Mouse (Mus musculus): ENCODE measurements around the gene Hs3st3b1. TPM values are rescaled to one million over a fixed set of nuclear protein-coding genes. Genes with fewer than 3 reads are reported as not detected.

Hs3st3b1 gene
- polyA plus RNA-seq (2014; fragmentation: Nextera tagmentation; extraction: Ambion mirVana) = 11.1 and 11.4 TPM in 2 replicates

DNA sequence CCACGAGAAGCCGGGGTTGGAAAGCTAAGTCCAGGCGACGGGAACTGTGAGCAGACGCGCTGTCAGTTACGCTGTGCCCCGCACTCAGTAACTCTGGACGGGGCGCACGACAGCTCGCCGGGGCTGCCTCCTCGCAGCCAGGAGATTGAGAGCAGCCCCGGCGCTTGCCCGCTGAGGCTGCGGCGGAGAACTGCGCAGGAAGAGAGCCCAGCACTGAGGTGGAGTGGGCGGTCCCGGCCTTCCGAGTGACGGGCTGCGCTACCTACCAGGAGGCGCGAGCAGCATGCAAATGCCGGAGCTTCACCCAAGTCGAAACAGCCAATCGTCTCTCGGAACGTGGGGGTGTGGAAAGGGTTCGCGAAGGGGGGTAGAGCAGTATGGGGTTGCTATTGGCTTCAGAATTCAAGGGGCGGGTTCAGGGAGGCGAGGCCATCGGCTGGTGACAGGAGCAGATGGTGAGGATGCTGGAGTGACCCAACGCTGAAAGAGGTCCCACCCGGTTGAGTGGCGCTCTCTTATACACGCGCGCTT, at the start of gene Hs3st3b1:
Hs3st3b1 (minus strand) TSS at position 200 of the 531 bp plus-strand sequence.
- peak within 1 kb of the TSS; percentile 59; the same call in 1 of the 2 replicates for H3K27ac ChIP-seq (ENCODE audit: low read length)
- 0 out of 2 replicates have a peak, but pooled peaks cover 19% of the 10 kb centered on the region for H3K27me3 ChIP-seq (ENCODE audit: control insufficient read depth, insufficient read depth, low read length)
- H3K4me3 ChIP-seq (ENCODE audit: low read depth, low read length) = peak within 1 kb of the TSS; percentile 62
- peak; percentile 91 for ATAC-seq (ENCODE audit: insufficient number of reproducible peaks, insufficient read depth, low FRiP score, low read depth)
- peaks cover 20% of the 10 kb centered on the region; the same call in 1 of the 2 replicates for H3K4me1 ChIP-seq (ENCODE audit: control insufficient read depth, insufficient read depth, low read length)
- no peaks in the 10 kb centered on the region for H3K36me3 ChIP-seq (ENCODE audit: control insufficient read depth, insufficient read depth, low read length)
- peak within 1 kb of the TSS; percentile 68 for H3K9ac ChIP-seq (replicated peaks; ENCODE audit: low read depth, low read length)
- WGBS = 0% methylated on average over 43 of the region's 43 CpGs
- peak within 1 kb of the TSS; percentile 67 for H3K4me2 ChIP-seq (replicated peaks; ENCODE audit: low read depth, low read length)
- H3K9me3 ChIP-seq (ENCODE audit: control insufficient read depth, low read depth, low read length) = no peaks in the 10 kb centered on the region

DNA sequence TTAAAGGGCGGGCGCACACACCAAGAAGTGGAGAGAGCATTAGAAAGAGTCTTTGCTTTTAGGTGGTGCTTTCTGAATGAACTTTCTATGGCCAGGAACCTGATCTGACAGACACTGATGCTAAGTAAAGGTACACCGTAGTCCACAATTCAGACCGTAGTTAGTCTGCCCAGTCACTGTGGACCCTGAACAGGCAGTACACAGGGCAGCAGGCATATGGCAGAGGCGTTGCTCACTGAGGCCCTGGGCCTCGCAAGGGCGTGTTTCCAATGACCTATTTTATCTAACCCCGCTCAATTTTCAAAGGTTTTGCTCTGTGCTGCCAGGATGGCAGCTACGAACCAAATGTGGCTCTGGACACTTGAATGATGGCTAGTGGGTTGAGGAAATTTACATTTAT, 49.4 kb upstream of the Hs3st3b1 start:
- H3K27me3 ChIP-seq (ENCODE audit: control insufficient read depth, insufficient read depth, low read length) = 0 out of 2 replicates have a peak, but pooled peaks cover 3% of the 10 kb centered on the region
- peaks cover 26% of the 10 kb centered on the region for H3K4me1 ChIP-seq (ENCODE audit: control insufficient read depth, insufficient read depth, low read length)
- ATAC-seq (ENCODE audit: insufficient number of reproducible peaks, insufficient read depth, low FRiP score, low read depth) = no peak
- no peak overlapping the region for H3K4me2 ChIP-seq (replicated peaks; ENCODE audit: low read depth, low read length)
- H3K9me3 ChIP-seq (ENCODE audit: control insufficient read depth, low read depth, low read length) = no peaks in the 10 kb centered on the region
- H3K36me3 ChIP-seq (ENCODE audit: control insufficient read depth, insufficient read depth, low read length) = no peaks in the 10 kb centered on the region
- no peak overlapping the region for H3K9ac ChIP-seq (replicated peaks; ENCODE audit: low read depth, low read length)
- H3K27ac ChIP-seq (ENCODE audit: low read length) = no peak overlapping the region
- H3K4me3 ChIP-seq (ENCODE audit: low read depth, low read length) = no peak overlapping the region
- WGBS = 93% methylated on average over 9 of the region's 9 CpGs

DNA sequence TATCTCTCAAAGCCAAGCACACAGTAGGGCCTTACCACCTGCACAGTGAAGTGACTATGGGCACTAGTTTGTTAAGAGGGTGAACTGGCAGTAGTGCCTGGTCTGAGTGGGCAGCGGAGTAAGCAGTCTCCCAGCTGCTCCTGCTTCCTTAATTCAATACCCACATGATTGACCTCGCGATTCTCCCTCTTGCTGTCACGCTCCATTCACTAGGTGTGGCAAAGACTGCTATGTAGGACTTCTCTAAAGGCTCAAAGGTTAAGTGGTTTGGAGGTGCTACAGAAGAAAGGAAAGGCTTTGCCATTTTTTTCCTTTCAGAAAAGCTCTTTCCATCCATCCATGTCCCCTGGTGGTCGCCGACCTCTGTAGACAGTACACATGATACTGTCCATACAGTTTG, 48.7 kb upstream of the Hs3st3b1 start:
- no peak for ATAC-seq (ENCODE audit: insufficient number of reproducible peaks, insufficient read depth, low FRiP score, low read depth)
- 86% methylated on average over 6 of the region's 6 CpGs for WGBS
- Histone ChIP-seq H3K4me3 (ENCODE audit: low read depth, low read length) (no peak overlapping the region), H3K9ac (replicated peaks; ENCODE audit: low read depth, low read length) (no peak overlapping the region), H3K27ac (ENCODE audit: low read length) (no peak overlapping the region), H3K4me2 (replicated peaks; ENCODE audit: low read depth, low read length) (no peak overlapping the region), H3K27me3 (ENCODE audit: control insufficient read depth, insufficient read depth, low read length) (0 out of 2 replicates have a peak, but pooled peaks cover 3% of the 10 kb centered on the region), H3K36me3 (ENCODE audit: control insufficient read depth, insufficient read depth, low read length) (no peaks in the 10 kb centered on the region), H3K4me1 (ENCODE audit: control insufficient read depth, insufficient read depth, low read length) (peaks cover 31% of the 10 kb centered on the region), H3K9me3 (ENCODE audit: control insufficient read depth, low read depth, low read length) (no peaks in the 10 kb centered on the region)

DNA sequence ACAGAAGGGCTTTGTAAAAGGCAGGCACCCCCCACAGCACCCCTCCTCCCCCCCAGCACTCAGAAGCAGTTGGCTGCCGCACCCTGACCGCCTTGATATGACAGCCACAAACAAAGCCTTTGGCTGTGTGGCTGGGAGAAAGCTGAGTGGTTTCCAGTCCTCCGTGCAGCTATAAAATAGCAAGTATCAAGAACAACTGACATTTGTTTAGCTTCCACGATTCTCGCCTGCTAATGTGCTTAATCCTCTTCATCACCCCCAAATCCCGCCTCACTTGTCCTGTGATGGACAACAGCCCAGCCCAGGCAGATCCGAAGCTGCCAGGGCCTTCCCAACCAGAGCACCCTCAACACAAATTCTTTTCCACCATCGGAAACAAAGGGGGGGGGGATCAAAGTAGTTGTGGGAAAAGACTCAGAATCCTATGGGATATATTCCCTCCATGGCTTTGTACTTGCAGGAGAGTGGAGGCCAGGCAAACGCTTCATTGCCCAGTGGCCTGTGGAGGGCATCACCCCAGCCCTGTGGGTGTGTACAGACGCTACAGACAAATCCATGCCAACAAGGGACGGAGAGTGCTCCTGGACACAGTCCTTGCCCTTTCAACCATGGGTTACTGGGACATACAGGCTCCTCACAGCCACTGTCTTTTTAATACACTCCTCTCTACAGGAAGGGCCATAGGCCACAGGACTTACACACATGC, 47.3 kb upstream of the Hs3st3b1 start:
- Histone ChIP-seq H3K4me2 (replicated peaks; ENCODE audit: low read depth, low read length) (no peak overlapping the region), H3K27me3 (ENCODE audit: control insufficient read depth, insufficient read depth, low read length) (no peaks in the 10 kb centered on the region), H3K9me3 (ENCODE audit: control insufficient read depth, low read depth, low read length) (no peaks in the 10 kb centered on the region), H3K36me3 (ENCODE audit: control insufficient read depth, insufficient read depth, low read length) (no peaks in the 10 kb centered on the region), H3K4me3 (ENCODE audit: low read depth, low read length) (no peak overlapping the region), H3K4me1 (ENCODE audit: control insufficient read depth, insufficient read depth, low read length) (peaks cover 34% of the 10 kb centered on the region), H3K9ac (replicated peaks; ENCODE audit: low read depth, low read length) (no peak overlapping the region), H3K27ac (ENCODE audit: low read length) (peak overlapping the region; percentile 33; the same call in 1 of the 2 replicates)
- ATAC-seq (ENCODE audit: insufficient number of reproducible peaks, insufficient read depth, low FRiP score, low read depth) = no peak
- WGBS = 33% methylated on average over 11 of the region's 11 CpGs

DNA sequence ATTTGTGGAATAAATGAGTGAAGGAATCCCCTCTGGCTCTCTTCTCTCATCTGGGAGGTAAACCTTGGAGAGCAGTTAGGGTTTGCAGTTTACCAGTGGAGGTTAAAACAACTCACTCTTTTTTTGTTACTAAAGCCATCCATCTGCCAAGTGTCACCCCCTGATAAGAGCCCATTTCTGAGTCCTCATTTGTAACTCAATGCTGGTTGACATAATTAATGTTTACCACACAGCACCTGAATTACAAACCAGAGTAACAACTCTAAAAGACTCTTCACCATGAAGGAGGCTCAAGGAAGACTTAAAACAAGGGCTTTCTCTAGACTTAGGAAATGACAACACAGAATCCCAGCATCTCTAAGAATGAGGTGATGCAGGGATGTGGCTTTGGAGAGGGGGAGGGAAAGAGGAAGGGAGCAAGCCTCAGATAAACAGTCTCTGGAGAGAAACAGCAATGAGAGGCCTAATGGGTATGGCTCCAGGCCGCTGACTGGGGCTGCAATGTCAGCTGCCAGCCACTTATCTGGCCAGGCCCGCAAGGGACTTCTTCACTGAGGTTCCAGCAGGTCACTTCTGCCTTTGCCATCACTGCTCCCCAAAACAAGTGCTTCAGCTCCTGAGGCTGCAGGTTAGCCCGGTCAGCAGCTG, 46.4 kb upstream of the Hs3st3b1 start:
- Histone ChIP-seq H3K27ac (ENCODE audit: low read length) (peak overlapping the region; percentile 33; the same call in 1 of the 2 replicates), H3K4me2 (replicated peaks; ENCODE audit: low read depth, low read length) (no peak overlapping the region), H3K4me1 (ENCODE audit: control insufficient read depth, insufficient read depth, low read length) (peaks cover 34% of the 10 kb centered on the region), H3K9ac (replicated peaks; ENCODE audit: low read depth, low read length) (no peak overlapping the region), H3K27me3 (ENCODE audit: control insufficient read depth, insufficient read depth, low read length) (no peaks in the 10 kb centered on the region), H3K4me3 (ENCODE audit: low read depth, low read length) (no peak overlapping the region), H3K36me3 (ENCODE audit: control insufficient read depth, insufficient read depth, low read length) (peaks cover 3% of the 10 kb centered on the region; the same call in 1 of the 2 replicates), H3K9me3 (ENCODE audit: control insufficient read depth, low read depth, low read length) (no peaks in the 10 kb centered on the region)
- ATAC-seq (ENCODE audit: insufficient number of reproducible peaks, insufficient read depth, low FRiP score, low read depth) = no peak
- WGBS = 29% methylated on average over 3 of the region's 3 CpGs

DNA sequence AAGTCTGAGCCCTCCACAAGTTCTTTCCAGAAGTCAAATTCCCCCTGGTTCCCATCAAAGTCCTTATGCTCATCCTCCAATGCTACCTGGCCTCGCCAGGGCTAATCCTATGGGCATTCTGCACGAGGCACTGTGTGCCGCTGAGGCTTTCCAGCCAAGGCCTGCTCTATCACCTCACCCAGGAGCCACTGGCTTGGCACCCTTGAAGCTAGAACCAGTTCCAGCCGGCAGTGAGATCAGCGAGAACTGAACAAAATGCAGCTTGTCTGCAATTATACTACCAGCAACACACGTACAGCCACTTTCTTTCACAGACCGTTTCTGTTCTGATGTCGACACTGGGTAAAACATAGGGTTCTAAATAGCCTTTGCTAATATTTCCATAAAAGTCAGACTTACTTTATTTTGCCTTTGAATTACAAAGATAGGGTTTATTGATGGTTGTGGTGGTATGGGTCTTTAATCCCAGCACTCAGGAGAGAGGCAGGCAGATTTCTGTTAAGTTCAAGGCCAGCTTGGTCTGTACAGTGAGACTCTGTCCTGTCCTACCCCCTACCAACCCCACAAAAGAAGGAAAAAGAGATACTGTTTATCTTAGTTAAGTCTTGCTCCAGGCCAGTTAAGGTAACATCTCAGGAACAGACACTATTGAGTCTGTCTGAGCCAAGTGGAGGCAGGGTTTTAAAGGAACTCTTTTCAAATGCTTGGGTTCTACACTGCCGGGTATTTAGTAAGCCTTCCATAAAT, 45.7 kb upstream of the Hs3st3b1 start:
- no peaks in the 10 kb centered on the region for H3K9me3 ChIP-seq (ENCODE audit: control insufficient read depth, low read depth, low read length)
- no peak for ATAC-seq (ENCODE audit: insufficient number of reproducible peaks, insufficient read depth, low FRiP score, low read depth)
- H3K27me3 ChIP-seq (ENCODE audit: control insufficient read depth, insufficient read depth, low read length) = no peaks in the 10 kb centered on the region
- H3K36me3 ChIP-seq (ENCODE audit: control insufficient read depth, insufficient read depth, low read length) = peaks cover 3% of the 10 kb centered on the region; the same call in 1 of the 2 replicates
- no peak overlapping the region for H3K4me3 ChIP-seq (ENCODE audit: low read depth, low read length)
- no peak overlapping the region for H3K27ac ChIP-seq (ENCODE audit: low read length)
- peaks cover 34% of the 10 kb centered on the region for H3K4me1 ChIP-seq (ENCODE audit: control insufficient read depth, insufficient read depth, low read length)
- H3K9ac ChIP-seq (replicated peaks; ENCODE audit: low read depth, low read length) = no peak overlapping the region
- H3K4me2 ChIP-seq (replicated peaks; ENCODE audit: low read depth, low read length) = no peak overlapping the region
- WGBS = 57% methylated on average over 9 of the region's 9 CpGs

DNA sequence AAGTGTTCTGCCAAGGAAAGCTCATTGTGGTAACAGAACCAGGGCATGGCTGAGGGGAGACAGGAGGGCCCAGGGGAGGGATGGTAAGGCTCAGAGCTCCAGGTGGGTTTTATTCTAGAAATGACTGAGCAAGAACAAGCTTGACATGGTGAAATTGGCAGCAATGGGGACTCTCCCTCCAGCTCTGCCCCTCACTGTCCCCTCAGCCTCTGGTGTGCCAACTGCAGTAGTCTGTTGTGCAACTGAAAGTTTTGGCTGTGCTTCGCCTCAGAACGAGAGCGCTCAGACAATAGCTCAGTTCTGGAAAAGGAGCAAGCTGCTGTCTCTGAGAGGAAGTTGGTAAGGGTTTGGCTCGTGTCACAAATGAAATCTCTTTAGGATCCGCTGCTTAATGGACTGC, 43.3 kb upstream of the Hs3st3b1 start:
- WGBS = 43% methylated on average over 5 of the region's 5 CpGs
- Histone ChIP-seq H3K9ac (replicated peaks; ENCODE audit: low read depth, low read length) (no peak overlapping the region), H3K27ac (ENCODE audit: low read length) (no peak overlapping the region), H3K27me3 (ENCODE audit: control insufficient read depth, insufficient read depth, low read length) (no peaks in the 10 kb centered on the region), H3K4me3 (ENCODE audit: low read depth, low read length) (no peak overlapping the region), H3K4me1 (ENCODE audit: control insufficient read depth, insufficient read depth, low read length) (peaks cover 34% of the 10 kb centered on the region), H3K36me3 (ENCODE audit: control insufficient read depth, insufficient read depth, low read length) (peaks cover 3% of the 10 kb centered on the region; the same call in 1 of the 2 replicates), H3K9me3 (ENCODE audit: control insufficient read depth, low read depth, low read length) (no peaks in the 10 kb centered on the region), H3K4me2 (replicated peaks; ENCODE audit: low read depth, low read length) (no peak overlapping the region)
- ATAC-seq (ENCODE audit: insufficient number of reproducible peaks, insufficient read depth, low FRiP score, low read depth) = no peak

DNA sequence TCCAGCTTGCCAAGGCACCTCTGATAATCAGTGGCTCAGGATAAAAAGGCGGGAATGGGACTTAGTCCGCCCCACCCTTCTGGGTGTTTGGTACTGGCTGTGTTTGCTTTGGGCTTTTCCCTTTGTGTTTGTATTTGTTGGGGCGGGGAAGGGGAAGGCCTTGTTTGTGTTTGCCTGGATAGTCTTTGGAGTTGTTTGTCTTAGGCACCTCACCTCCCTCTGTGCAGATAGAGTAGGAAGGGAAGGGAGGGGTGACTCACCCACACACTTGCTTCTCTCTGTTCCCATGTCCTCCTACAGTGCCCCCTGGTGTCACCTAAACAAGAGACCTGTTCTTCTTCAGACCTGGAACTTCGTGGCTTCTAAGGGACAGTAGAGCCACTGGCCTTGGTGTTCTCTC, 35.1 kb upstream of the Hs3st3b1 start:
- 46% methylated on average over 4 of the region's 4 CpGs for whole genome bisulfite sequencing
- Histone ChIP-seq H3K27ac (ENCODE audit: low read length) (peak overlapping the region; percentile 80), H3K4me3 (ENCODE audit: low read depth, low read length) (no peak overlapping the region), H3K4me1 (ENCODE audit: control insufficient read depth, insufficient read depth, low read length) (peaks cover 13% of the 10 kb centered on the region), H3K4me2 (replicated peaks; ENCODE audit: low read depth, low read length) (no peak overlapping the region), H3K9me3 (ENCODE audit: control insufficient read depth, low read depth, low read length) (no peaks in the 10 kb centered on the region), H3K27me3 (ENCODE audit: control insufficient read depth, insufficient read depth, low read length) (no peaks in the 10 kb centered on the region), H3K9ac (replicated peaks; ENCODE audit: low read depth, low read length) (no peak overlapping the region), H3K36me3 (ENCODE audit: control insufficient read depth, insufficient read depth, low read length) (no peaks in the 10 kb centered on the region)
- peak; percentile 80 for ATAC-seq (ENCODE audit: insufficient number of reproducible peaks, insufficient read depth, low FRiP score, low read depth)

All from stomach, embryonic 14.5 days (tissue).